ENCODE assay signal across 9 mouse cellular contexts in the genomic region with DNA sequence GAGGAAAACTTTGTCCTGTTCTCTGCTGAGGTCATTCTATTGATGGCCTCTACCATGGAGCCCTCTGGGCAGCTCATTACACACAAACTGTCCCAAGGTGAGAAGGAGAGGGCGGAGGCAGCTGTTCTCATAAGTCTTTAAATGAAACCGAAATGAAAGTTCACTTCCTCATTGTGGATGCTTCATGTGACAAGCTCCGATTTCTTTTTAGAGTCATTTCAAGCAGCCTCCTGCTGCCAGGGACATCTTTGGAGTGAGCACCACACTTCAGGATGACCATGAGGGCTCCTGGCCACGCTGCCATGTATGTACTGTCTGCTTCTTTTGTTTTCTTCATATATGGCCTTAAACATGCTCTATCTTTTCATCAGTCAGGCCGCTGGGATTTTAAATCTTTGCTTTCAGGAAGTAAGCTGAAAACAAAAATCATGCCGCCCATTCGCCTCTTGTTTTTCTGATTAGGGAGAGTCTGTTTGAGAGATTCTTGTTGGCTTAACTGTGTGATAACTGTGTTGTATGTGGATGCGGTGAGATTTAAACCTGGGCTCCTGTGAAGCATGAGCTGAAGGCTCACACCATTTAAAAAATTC. TPM values are rescaled to one million over a fixed set of nuclear protein-coding genes. Genes with fewer than 3 reads are reported as not detected.
DNase-seq lines count a peak whose midpoint lies in the region; ATAC-seq and TF ChIP-seq lines count a peak whose summit lies in the region.
"Had no signal": no experiment of that assay in that cellular context is flagged by ENCODE, and none has a peak within 500 bp of the region (broad histone marks: within the 10 kb centered on the region; RNA-seq: fewer than 3 reads in every experiment).

A gene (plus strand): TSS at position 165 of the 590 bp plus-strand sequence.

- 87% methylated on average over 8 of the region's 8 CpGs for WGBS in forebrain, postnatal 0 days
- WGBS in forebrain, embryonic 12.5 days, result 88% methylated on average over 8 of the region's 8 CpGs
- 81% methylated on average over 8 of the region's 8 CpGs for WGBS in intestine, embryonic 15.5 days
- WGBS in macrophage (ENCODE audit: missing documents), result 8% methylated on average over 8 of the region's 8 CpGs

- H3K4me3 ChIP-seq in forebrain, postnatal 0 days (ENCODE audit: low read depth, low read length), result no peak within 1 kb of the TSS
- no peak within 1 kb of the TSS for H3K4me3 ChIP-seq in forebrain, embryonic 12.5 days (replicated peaks)
- no peak within 1 kb of the TSS for H3K4me3 ChIP-seq in intestine, embryonic 15.5 days (replicated peaks)
- peak within 1 kb of the TSS; percentile 71 for H3K4me3 ChIP-seq in macrophage (ENCODE audit: inconsistent target)
- H3K4me3 ChIP-seq: limb, embryonic 12.5 days had no signal

- no peak for TF ChIP-seq CTCF in forebrain, postnatal 0 days (IDR thresholded peaks at IDR 0.05; ENCODE audit: low read depth)

- no peaks in the 10 kb centered on the region for H3K36me3 ChIP-seq in forebrain, postnatal 0 days (ENCODE audit: insufficient read depth)
- no peaks in the 10 kb centered on the region for H3K36me3 ChIP-seq in forebrain, embryonic 12.5 days (replicated peaks)
- no peaks in the 10 kb centered on the region for H3K36me3 ChIP-seq in intestine, embryonic 15.5 days
- peaks cover 8% of the 10 kb centered on the region; the same call in 1 of the 2 replicates for H3K36me3 ChIP-seq in macrophage (ENCODE audit: inconsistent target)
- H3K36me3 ChIP-seq: limb, embryonic 12.5 days had no signal

- H3K4me1 ChIP-seq in forebrain, postnatal 0 days (ENCODE audit: insufficient read depth), result no peaks in the 10 kb centered on the region
- H3K4me1 ChIP-seq in forebrain, embryonic 12.5 days, result no peaks in the 10 kb centered on the region
- 0 out of 2 replicates have a peak, but pooled peaks cover 4% of the 10 kb centered on the region for H3K4me1 ChIP-seq in intestine, embryonic 15.5 days (replicated peaks)
- H3K4me1 ChIP-seq: limb, embryonic 12.5 days had no signal

- ATAC-seq in forebrain, postnatal 0 days, result no peak
- ATAC-seq in forebrain, embryonic 12.5 days (ENCODE audit: low FRiP score), result no peak
- ATAC-seq in intestine, embryonic 15.5 days, result no peak

- DNase-seq in forebrain, postnatal 0 days, result no peak
- peak; percentile 19 for DNase-seq in spleen, adult 12 weeks (ENCODE audit: low spot score)
- DNase-seq in spleen, postnatal 14 days (ENCODE audit: low spot score in 2 of 2), result no peak
- no peak for DNase-seq in cerebellum, adult 9-10 months
- no peak for DNase-seq in testis, postnatal 10 days (ENCODE audit: low spot score)

- no peak within 1 kb of the TSS for H3K27ac ChIP-seq in forebrain, postnatal 0 days (ENCODE audit: low read depth, low read length)
- H3K27ac ChIP-seq in forebrain, embryonic 12.5 days, result no peak within 1 kb of the TSS
- no peak within 1 kb of the TSS for H3K27ac ChIP-seq in intestine, embryonic 15.5 days
- H3K27ac ChIP-seq in macrophage, result peak within 1 kb of the TSS; percentile 92
- H3K27ac ChIP-seq: limb, embryonic 12.5 days had no signal

- peaks cover 86% of the 10 kb centered on the region for H3K79me2 ChIP-seq in macrophage (ENCODE audit: inconsistent target)

- H3K27me3 ChIP-seq in forebrain, postnatal 0 days (ENCODE audit: insufficient read depth, low read length), result no peaks in the 10 kb centered on the region
- H3K27me3 ChIP-seq in forebrain, embryonic 12.5 days, result no peaks in the 10 kb centered on the region
- H3K27me3 ChIP-seq in intestine, embryonic 15.5 days (replicated peaks), result no peaks in the 10 kb centered on the region
- H3K27me3 ChIP-seq: limb, embryonic 12.5 days had no signal

- no peak within 1 kb of the TSS for H3K4me2 ChIP-seq in forebrain, postnatal 0 days (ENCODE audit: low read depth)
- H3K4me2 ChIP-seq in forebrain, embryonic 12.5 days, result no peak within 1 kb of the TSS
- no peak within 1 kb of the TSS for H3K4me2 ChIP-seq in intestine, embryonic 15.5 days (replicated peaks)
- H3K4me2 ChIP-seq: limb, embryonic 12.5 days had no signal

- no peaks in the 10 kb centered on the region for H3K9me3 ChIP-seq in forebrain, postnatal 0 days (ENCODE audit: low read length)
- H3K9me3 ChIP-seq in forebrain, embryonic 12.5 days, result no peaks in the 10 kb centered on the region
- H3K9me3 ChIP-seq in intestine, embryonic 15.5 days, result no peaks in the 10 kb centered on the region
- H3K9me3 ChIP-seq: limb, embryonic 12.5 days had no signal

- H3K9ac ChIP-seq in forebrain, postnatal 0 days, result no peak within 1 kb of the TSS
- H3K9ac ChIP-seq in forebrain, embryonic 12.5 days, result no peak within 1 kb of the TSS
- H3K9ac ChIP-seq in intestine, embryonic 15.5 days, result no peak within 1 kb of the TSS
- H3K9ac ChIP-seq: limb, embryonic 12.5 days had no signal

RNA-seq across cellular contexts. Expression of the gene that starts here (rescaled TPM):
- total RNA-seq in forebrain, postnatal 0 days (2014; rRNA removed), result 17.3 and 20.3 TPM in 2 replicates
- 23.1 and 25.5 TPM in 2 replicates for polyA plus RNA-seq in forebrain, postnatal 0 days (2015; fragmentation: Nextera tagmentation; extraction: Ambion mirVana)
- 6.2 and 6.5 TPM in 2 replicates for polyA plus RNA-seq in forebrain, embryonic 12.5 days (2016; fragmentation: Nextera tagmentation; extraction: Ambion mirVana)
- polyA plus RNA-seq in intestine, embryonic 15.5 days (2015; fragmentation: Nextera tagmentation; extraction: Ambion mirVana), result 28.2 and 29.6 TPM in 2 replicates
- 100 to 1,000 TPM; 123 to 423 (median 235) TPM for total RNA-seq in macrophage (2018; cell fraction: chromatin; rRNA removed)
- total RNA-seq in macrophage (2018; cell fraction: cytosol; rRNA removed), result 1,000 to 10,000 TPM; 2,639 to 4,991 (median 3,753) TPM
- 1,000 to 10,000 TPM in 25 of 26 experiments, 100 to 1,000 TPM in 1; 662 to 5,760 (median 3,354) TPM for total RNA-seq in macrophage (2018; cell fraction: nucleus; rRNA removed)
- 4,472 to 5,209 TPM (median 4,886 TPM) in 3 replicates for polyA plus RNA-seq in macrophage (2018)

Comparison
In these comparisons a context has a peak if more than half of its experiments do, and no peak if none do; other contexts are left out.
1. RNA of the gene that starts here (polyA plus RNA-seq): 4,472 to 5,209 TPM in macrophage; 28.2 to 29.6 TPM in intestine, embryonic 15.5 days, 23.1 to 25.5 TPM in forebrain, postnatal 0 days and 6.2 to 6.5 TPM in forebrain, embryonic 12.5 days; every median in the first group is over 100 times any median in the second.